Mouse (Mus musculus): ENCODE data around the gene Mnx1. TPM values are rescaled to one million over a fixed set of nuclear protein-coding genes. Genes with fewer than 3 reads are reported as not detected.

Mnx1 gene
- polyA plus RNA-seq, 1 experiment = 0.47 TPM

DNA sequence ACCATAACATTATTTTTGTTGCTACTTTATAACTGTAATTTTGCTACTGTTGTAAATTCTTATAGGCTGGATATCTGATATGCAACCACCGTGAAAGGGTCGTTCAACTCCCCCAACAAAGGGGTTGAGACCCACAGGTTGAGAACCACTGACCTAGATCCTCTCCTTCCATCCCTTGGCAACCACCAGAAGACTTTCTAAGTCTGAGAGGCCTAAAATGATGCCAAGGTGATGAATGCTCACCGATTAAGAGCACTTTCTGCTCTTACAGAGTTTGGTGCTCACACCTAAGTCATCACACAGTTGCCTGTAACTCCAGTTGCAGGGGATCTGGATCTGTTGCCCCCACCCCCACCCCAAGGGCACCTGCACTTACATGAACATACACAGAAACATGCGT, 8.8 kb downstream of the Mnx1 start:
- no peak overlapping the region for H3K4me3 ChIP-seq (ENCODE audit: control insufficient read depth, low read depth, low read length)
- no peaks in the 10 kb centered on the region for H3K36me3 ChIP-seq (ENCODE audit: control insufficient read depth, insufficient read depth, low read length)
- TF ChIP-seq POLR2A (IDR thresholded peaks at IDR 0.05; ENCODE audit: control insufficient read depth, low read depth, low read length) (no peak), CTCF (IDR thresholded peaks at IDR 0.05; ENCODE audit: control insufficient read depth, insufficient read depth, insufficient replicate concordance, low read depth, low read length) (no peak)
- H3K27ac ChIP-seq (ENCODE audit: control insufficient read depth, insufficient read depth, low read depth, low read length) = no peak overlapping the region
- H3K4me1 ChIP-seq (ENCODE audit: control insufficient read depth, insufficient read depth, low read length) = peaks cover 9% of the 10 kb centered on the region
- H3K27me3 ChIP-seq (ENCODE audit: control insufficient read depth, insufficient read depth, low read length) = peaks cover 2% of the 10 kb centered on the region

DNA sequence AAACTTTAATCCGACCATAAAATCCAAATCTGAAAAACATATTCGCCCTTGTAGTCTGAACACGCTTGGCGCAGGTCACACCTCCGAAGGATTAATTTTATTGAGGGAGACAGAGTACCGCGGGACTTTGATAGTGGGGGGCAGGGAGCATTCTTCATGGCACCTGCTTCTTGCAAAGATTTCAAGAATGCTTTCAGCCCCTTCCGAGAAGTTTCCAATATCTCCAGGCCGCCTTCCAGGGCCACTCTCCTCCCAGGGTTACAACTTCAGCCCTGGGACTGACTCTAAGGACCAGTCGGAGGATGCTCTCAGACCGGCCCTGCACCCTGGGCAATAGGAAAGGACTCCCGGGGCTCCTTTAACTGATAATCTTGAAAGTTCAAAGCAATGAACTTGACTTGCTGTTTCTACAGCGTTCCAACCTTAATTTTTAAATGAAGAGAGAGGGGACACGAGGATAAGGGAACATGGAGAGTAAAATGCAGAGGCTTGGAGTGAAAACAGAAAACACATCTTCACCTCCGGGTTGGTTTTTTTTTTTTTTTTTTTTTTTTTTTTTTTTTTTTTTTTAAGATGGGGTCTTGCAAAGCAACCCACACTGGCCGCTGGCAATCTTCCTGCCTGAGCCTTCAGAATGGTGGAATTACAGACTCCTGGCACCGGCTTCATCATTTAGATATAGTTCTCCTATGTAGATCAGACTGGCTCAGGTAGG, 9.8 kb downstream of the Mnx1 start:
- Histone ChIP-seq H3K27ac (ENCODE audit: control insufficient read depth, insufficient read depth, low read depth, low read length) (no peak overlapping the region), H3K4me3 (ENCODE audit: control insufficient read depth, low read depth, low read length) (peak overlapping the region; percentile 38), H3K4me1 (ENCODE audit: control insufficient read depth, insufficient read depth, low read length) (peaks cover 6% of the 10 kb centered on the region), H3K36me3 (ENCODE audit: control insufficient read depth, insufficient read depth, low read length) (no peaks in the 10 kb centered on the region), H3K27me3 (ENCODE audit: control insufficient read depth, insufficient read depth, low read length) (no peaks in the 10 kb centered on the region; the same call in none of the 2 replicates)
- TF ChIP-seq CTCF (IDR thresholded peaks at IDR 0.05; ENCODE audit: control insufficient read depth, insufficient read depth, insufficient replicate concordance, low read depth, low read length) (no peak), POLR2A (IDR thresholded peaks at IDR 0.05; ENCODE audit: control insufficient read depth, low read depth, low read length) (no peak)

DNA sequence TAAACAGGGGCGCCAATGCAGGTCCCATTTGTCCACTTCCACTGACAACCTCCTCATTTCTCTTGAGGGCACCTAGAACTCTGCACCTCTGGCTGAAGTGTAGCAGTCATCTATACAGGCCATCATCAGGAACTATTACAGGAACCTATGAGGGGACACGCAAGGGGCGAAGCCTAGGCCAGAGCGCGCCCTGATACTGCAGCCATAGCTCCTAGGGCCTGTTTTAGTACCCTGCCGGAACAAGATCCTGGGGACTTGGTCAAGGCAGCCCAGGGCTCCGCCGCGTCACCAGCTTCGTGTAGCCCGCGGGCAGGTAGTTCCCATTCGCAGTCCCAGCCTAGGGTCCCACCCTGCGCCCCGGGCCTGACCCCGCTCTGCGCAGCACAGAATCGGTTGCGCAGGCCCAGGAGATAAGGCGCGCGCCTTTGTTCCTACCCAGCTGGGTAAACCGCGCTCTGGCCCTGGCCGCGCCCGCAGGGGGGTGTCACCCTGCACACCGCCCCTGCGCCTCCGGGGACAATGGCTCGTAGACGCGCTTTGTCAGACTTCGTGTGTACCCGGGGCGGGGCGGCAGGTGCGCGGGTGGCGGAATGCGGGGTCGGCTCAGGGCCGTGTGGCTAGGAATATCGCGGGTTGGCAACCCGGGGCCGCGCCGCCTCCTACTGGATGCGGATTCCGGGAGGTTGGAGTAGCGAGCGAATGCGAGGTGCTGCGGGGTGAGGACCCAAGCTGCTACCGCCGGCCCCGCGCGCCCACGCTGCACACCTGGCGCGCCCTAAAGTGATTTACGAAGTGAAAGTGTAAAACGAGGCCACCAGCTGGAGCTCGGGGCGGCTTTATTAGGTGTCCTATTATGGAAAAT, 10.6 kb downstream of the Mnx1 start:
- Histone ChIP-seq H3K4me3 (ENCODE audit: control insufficient read depth, low read depth, low read length) (peak overlapping the region; percentile 38), H3K4me1 (ENCODE audit: control insufficient read depth, insufficient read depth, low read length) (peaks cover 6% of the 10 kb centered on the region), H3K27me3 (ENCODE audit: control insufficient read depth, insufficient read depth, low read length) (no peaks in the 10 kb centered on the region; the same call in 1 of the 2 replicates), H3K36me3 (ENCODE audit: control insufficient read depth, insufficient read depth, low read length) (no peaks in the 10 kb centered on the region), H3K27ac (ENCODE audit: control insufficient read depth, insufficient read depth, low read depth, low read length) (no peak overlapping the region)
- TF ChIP-seq POLR2A (IDR thresholded peaks at IDR 0.05; ENCODE audit: control insufficient read depth, low read depth, low read length) (no peak), CTCF (IDR thresholded peaks at IDR 0.05; ENCODE audit: control insufficient read depth, insufficient read depth, insufficient replicate concordance, low read depth, low read length) (no peak)

DNA sequence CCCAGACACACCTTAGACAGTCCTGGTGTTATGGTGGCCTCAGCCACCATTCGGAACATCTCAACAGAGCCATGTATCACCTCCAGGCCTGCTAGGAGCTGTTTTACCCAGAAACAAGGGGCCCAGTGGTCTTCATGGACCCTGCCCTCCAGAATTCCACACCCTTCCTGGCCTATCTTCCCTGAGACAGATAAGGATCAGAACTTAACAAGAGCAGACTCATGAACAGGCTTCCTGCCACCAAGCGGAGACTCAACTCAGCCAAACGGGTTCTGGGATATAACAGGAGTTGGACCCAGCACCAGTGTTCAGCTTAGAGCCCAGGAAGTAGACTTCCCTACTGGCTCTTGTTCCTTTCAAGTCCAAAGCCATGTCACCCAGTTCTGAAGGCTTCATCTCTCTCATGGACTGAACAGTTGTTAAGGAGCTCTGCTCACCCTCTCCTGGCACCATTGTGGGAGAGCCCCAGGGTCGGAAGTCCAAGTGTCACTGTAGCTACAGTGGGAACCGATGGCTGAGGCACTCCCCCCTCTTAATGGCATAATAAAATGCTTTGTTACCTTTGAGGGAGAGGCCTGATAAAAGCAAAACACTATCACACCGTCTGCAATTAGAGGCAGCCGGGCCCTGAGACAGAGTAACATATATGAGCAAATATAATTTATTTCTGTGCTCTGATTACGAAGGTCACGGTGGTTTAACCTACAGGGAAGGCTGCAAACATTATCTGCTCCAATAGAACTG, 15.2 kb downstream of the Mnx1 start:
- Histone ChIP-seq H3K36me3 (ENCODE audit: control insufficient read depth, insufficient read depth, low read length) (no peaks in the 10 kb centered on the region), H3K4me1 (ENCODE audit: control insufficient read depth, insufficient read depth, low read length) (peaks cover 6% of the 10 kb centered on the region), H3K4me3 (ENCODE audit: control insufficient read depth, low read depth, low read length) (no peak overlapping the region), H3K27ac (ENCODE audit: control insufficient read depth, insufficient read depth, low read depth, low read length) (no peak overlapping the region), H3K27me3 (ENCODE audit: control insufficient read depth, insufficient read depth, low read length) (no peaks in the 10 kb centered on the region)
- no peak for TF ChIP-seq POLR2A (IDR thresholded peaks at IDR 0.05; ENCODE audit: control insufficient read depth, low read depth, low read length)
- no peak for TF ChIP-seq CTCF (IDR thresholded peaks at IDR 0.05; ENCODE audit: control insufficient read depth, insufficient read depth, insufficient replicate concordance, low read depth, low read length)

DNA sequence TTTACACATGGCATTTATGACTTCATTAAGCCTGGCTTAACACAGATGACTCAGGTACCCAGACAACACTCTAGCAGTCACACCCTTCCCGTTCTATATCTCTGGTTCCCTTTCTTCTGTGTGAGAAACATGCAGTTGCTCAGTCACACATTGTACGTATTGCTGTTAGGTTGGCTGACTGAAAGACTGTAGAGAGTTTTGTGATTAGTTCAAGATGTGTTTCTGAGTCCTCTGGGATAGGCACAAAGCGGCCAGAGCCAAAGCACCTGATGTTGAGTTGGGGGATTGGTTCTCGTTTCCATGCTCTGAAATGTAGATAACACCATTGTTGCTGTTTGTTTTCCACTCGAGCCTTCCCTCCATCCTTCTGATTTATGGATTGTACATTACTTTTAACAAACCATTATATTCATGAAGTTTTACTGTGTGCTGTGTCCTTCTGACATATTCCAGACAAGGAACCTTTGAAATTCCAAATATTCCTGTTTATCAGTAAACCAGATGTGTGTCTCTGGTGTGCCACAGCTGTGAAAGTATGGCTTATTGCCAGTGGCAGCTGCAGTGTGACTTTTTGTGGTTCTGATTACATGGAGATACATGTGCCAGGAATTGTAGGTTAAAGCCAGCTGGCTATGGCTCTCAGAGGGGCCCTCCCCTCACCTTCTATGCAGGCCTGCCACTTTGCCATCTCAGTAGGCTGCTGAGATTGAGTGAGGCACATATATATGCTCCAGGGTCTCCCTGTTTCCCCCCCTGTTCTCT, 21.2 kb downstream of the Mnx1 start:
- H3K27me3 ChIP-seq (ENCODE audit: control insufficient read depth, insufficient read depth, low read length) = no peaks in the 10 kb centered on the region
- H3K4me1 ChIP-seq (ENCODE audit: control insufficient read depth, insufficient read depth, low read length) = no peaks in the 10 kb centered on the region
- H3K4me3 ChIP-seq (ENCODE audit: control insufficient read depth, low read depth, low read length) = no peak overlapping the region
- H3K36me3 ChIP-seq (ENCODE audit: control insufficient read depth, insufficient read depth, low read length) = no peaks in the 10 kb centered on the region; the same call in 1 of the 2 replicates
- TF ChIP-seq CTCF (IDR thresholded peaks at IDR 0.05; ENCODE audit: control insufficient read depth, insufficient read depth, insufficient replicate concordance, low read depth, low read length) = no peak
- TF ChIP-seq POLR2A (IDR thresholded peaks at IDR 0.05; ENCODE audit: control insufficient read depth, low read depth, low read length) = no peak
- H3K27ac ChIP-seq (ENCODE audit: control insufficient read depth, insufficient read depth, low read depth, low read length) = no peak overlapping the region

DNA sequence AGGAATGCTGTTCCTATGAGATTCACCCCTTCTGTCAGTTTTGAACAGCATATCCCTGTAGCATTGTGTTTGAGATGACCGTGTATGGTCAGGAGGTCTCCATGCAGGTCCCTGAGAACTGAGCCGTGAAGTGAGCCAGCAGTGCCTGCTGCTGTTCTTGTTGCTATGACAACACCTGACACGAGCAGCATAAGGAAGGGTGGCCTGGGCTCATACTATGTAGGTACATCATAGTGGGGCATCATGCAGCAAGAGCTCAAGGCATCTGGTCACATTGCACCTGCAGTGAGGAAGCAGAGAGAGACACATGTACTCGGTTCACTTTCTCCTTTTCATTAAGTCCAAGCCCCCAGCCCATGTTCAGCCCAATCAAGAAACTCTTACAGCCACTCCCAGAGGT, 25.9 kb downstream of the Mnx1 start:
- Histone ChIP-seq H3K4me3 (ENCODE audit: control insufficient read depth, low read depth, low read length) (no peak overlapping the region), H3K4me1 (ENCODE audit: control insufficient read depth, insufficient read depth, low read length) (no peaks in the 10 kb centered on the region), H3K27me3 (ENCODE audit: control insufficient read depth, insufficient read depth, low read length) (no peaks in the 10 kb centered on the region), H3K27ac (ENCODE audit: control insufficient read depth, insufficient read depth, low read depth, low read length) (no peak overlapping the region), H3K36me3 (ENCODE audit: control insufficient read depth, insufficient read depth, low read length) (peaks cover 5% of the 10 kb centered on the region)
- TF ChIP-seq CTCF (IDR thresholded peaks at IDR 0.05; ENCODE audit: control insufficient read depth, insufficient read depth, insufficient replicate concordance, low read depth, low read length) = no peak
- TF ChIP-seq POLR2A (IDR thresholded peaks at IDR 0.05; ENCODE audit: control insufficient read depth, low read depth, low read length) = no peak

All from testis, adult 2 months (tissue).